Mouse (Mus musculus): Measurements from ENCODE around the gene Olfr517. TPM values are rescaled to one million over a fixed set of nuclear protein-coding genes. Genes with fewer than 3 reads are reported as not detected.

Olfr517 gene
- not detected in 2 replicates for polyA plus RNA-seq (2015; fragmentation: Nextera tagmentation; extraction: Ambion mirVana)

DNA sequence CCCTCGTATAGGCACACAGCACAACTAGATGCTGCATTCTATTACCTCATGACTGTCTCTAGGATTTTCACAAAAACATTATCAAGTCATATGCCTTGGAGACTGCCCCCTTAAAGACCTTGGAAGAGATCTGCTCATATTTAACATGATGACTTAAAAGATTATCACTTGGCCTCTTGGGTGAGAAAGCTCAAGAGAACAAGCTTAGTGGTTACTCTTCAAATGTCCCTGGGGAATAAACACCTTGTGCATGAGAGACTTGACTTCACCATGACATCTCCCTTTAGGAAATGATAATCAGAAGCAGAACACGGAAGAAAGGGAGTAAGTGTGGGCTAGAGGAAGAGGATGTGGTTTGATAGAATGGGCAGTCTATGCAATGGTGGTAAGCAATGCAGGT, at the start of gene Olfr517:
Gene Olfr517 (minus strand): TSS at position 101 of the 400 bp plus-strand sequence.
- H3K36me3 ChIP-seq (ENCODE audit: control insufficient read depth, insufficient read depth, low read length) = no peaks in the 10 kb centered on the region
- no peak within 1 kb of the TSS for H3K9ac ChIP-seq (ENCODE audit: low read length)
- no peak within 1 kb of the TSS for H3K4me2 ChIP-seq (ENCODE audit: low read depth, low read length)
- H3K9me3 ChIP-seq (ENCODE audit: control insufficient read depth, low read length) = no peaks in the 10 kb centered on the region
- no peak for ATAC-seq (ENCODE audit: low read depth)
- H3K27ac ChIP-seq (ENCODE audit: low read length) = no peak within 1 kb of the TSS
- WGBS = 61% methylated on average over 2 of the region's 2 CpGs
- no peaks in the 10 kb centered on the region for H3K4me1 ChIP-seq (replicated peaks; ENCODE audit: control insufficient read depth, insufficient read depth, low read length)
- H3K27me3 ChIP-seq (ENCODE audit: control insufficient read depth, insufficient read depth, low read depth, low read length) = no peaks in the 10 kb centered on the region
- H3K4me3 ChIP-seq (ENCODE audit: low read length) = no peak within 1 kb of the TSS

- H3K36me3 ChIP-seq (ENCODE audit: control insufficient read depth, insufficient read depth, low read length) = no peaks in the 10 kb centered on the region
- ATAC-seq (ENCODE audit: low read depth) = no peak
- H3K4me1 ChIP-seq (replicated peaks; ENCODE audit: control insufficient read depth, insufficient read depth, low read length) = no peaks in the 10 kb centered on the region
- WGBS = 77% methylated on average over 2 of the region's 2 CpGs
- H3K9ac ChIP-seq (ENCODE audit: low read length) = no peak overlapping the region
- no peak overlapping the region for H3K4me3 ChIP-seq (ENCODE audit: low read length)
- no peaks in the 10 kb centered on the region for H3K27me3 ChIP-seq (ENCODE audit: control insufficient read depth, insufficient read depth, low read depth, low read length)
- no peak overlapping the region for H3K27ac ChIP-seq (ENCODE audit: low read length)
- no peak overlapping the region for H3K4me2 ChIP-seq (ENCODE audit: low read depth, low read length)
- no peaks in the 10 kb centered on the region for H3K9me3 ChIP-seq (ENCODE audit: control insufficient read depth, low read length)
Observed at GRCm38 (mm10) chr7:108903969-108904368, 31.8 kb upstream of the Olfr517 start.

DNA sequence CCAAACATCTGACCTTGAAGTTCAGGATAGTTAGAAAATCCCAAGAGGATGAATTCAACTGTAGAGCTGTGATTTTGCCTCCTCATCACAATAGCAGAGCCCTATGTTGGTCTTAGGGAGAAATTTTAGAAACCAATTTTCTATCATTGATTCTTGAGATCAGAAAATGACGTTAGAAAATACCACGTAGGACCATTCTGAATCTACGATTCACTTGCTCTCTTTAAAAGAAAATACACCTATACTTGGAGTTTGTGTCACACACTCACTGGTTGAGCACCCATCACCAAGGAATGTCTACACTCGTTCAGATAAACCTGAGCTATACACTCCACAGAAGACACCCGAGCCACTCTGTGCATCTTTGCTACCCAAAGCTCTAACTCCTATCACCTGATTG, 22.1 kb upstream of the Olfr517 start, which contains the start of gene Olfr519:
Gene Olfr519 (minus strand): TSS at position 101 of the 400 bp plus-strand sequence.
- WGBS = 80% methylated on average over 5 of the region's 5 CpGs
- no peaks in the 10 kb centered on the region for H3K9me3 ChIP-seq (ENCODE audit: control insufficient read depth, low read length)
- H3K36me3 ChIP-seq (ENCODE audit: control insufficient read depth, insufficient read depth, low read length) = no peaks in the 10 kb centered on the region
- H3K4me2 ChIP-seq (ENCODE audit: low read depth, low read length) = no peak within 1 kb of the TSS
- no peak within 1 kb of the TSS for H3K27ac ChIP-seq (ENCODE audit: low read length)
- no peaks in the 10 kb centered on the region for H3K4me1 ChIP-seq (replicated peaks; ENCODE audit: control insufficient read depth, insufficient read depth, low read length)
- ATAC-seq (ENCODE audit: low read depth) = no peak
- no peak within 1 kb of the TSS for H3K4me3 ChIP-seq (ENCODE audit: low read length)
- H3K27me3 ChIP-seq (ENCODE audit: control insufficient read depth, insufficient read depth, low read depth, low read length) = no peaks in the 10 kb centered on the region
- H3K9ac ChIP-seq (ENCODE audit: low read length) = no peak within 1 kb of the TSS

DNA sequence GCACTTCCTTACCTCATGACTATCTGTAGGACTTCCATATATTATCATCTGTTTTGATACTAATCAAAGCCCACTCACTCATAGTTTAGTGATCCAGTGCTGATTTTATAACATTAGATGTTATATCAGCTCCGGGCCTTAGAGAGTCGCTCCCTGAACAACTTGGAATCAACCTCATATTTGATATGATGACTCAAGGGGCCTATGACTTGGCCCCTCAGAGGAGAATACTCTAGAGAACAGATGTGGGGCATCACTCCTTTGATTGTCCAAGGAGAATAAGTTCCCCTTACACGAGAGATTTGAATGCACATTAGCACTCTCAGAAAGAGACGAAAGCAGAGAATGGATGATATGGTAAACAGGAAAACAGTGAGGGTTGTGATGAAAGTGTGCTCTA, 12.7 kb upstream of the Olfr517 start, which contains the start of gene Olfr518:
Gene Olfr518 (minus strand): TSS at position 101 of the 400 bp plus-strand sequence.
- Histone ChIP-seq H3K9ac (ENCODE audit: low read length) (no peak within 1 kb of the TSS), H3K27ac (ENCODE audit: low read length) (no peak within 1 kb of the TSS), H3K36me3 (ENCODE audit: control insufficient read depth, insufficient read depth, low read length) (no peaks in the 10 kb centered on the region), H3K4me2 (ENCODE audit: low read depth, low read length) (no peak within 1 kb of the TSS), H3K4me1 (replicated peaks; ENCODE audit: control insufficient read depth, insufficient read depth, low read length) (no peaks in the 10 kb centered on the region), H3K9me3 (ENCODE audit: control insufficient read depth, low read length) (no peaks in the 10 kb centered on the region), H3K4me3 (ENCODE audit: low read length) (no peak within 1 kb of the TSS), H3K27me3 (ENCODE audit: control insufficient read depth, insufficient read depth, low read depth, low read length) (no peaks in the 10 kb centered on the region)
- 66% methylated on average over 4 of the region's 4 CpGs for WGBS
- no peak for ATAC-seq (ENCODE audit: low read depth)

- Histone ChIP-seq H3K4me1 (replicated peaks; ENCODE audit: control insufficient read depth, insufficient read depth, low read length) (no peaks in the 10 kb centered on the region), H3K4me2 (ENCODE audit: low read depth, low read length) (no peak within 1 kb of the TSS), H3K27me3 (ENCODE audit: control insufficient read depth, insufficient read depth, low read depth, low read length) (no peaks in the 10 kb centered on the region), H3K27ac (ENCODE audit: low read length) (no peak within 1 kb of the TSS), H3K36me3 (ENCODE audit: control insufficient read depth, insufficient read depth, low read length) (no peaks in the 10 kb centered on the region), H3K9me3 (ENCODE audit: control insufficient read depth, low read length) (no peaks in the 10 kb centered on the region), H3K9ac (ENCODE audit: low read length) (no peak within 1 kb of the TSS), H3K4me3 (ENCODE audit: low read length) (no peak within 1 kb of the TSS)
- WGBS = 83% methylated on average over 2 of the region's 2 CpGs
- no peak for ATAC-seq (ENCODE audit: low read depth)
Observed at GRCm38 (mm10) chr7:108850429-108850828, 21.8 kb downstream of the Olfr517 start, which contains the start of gene Olfr516. Olfr516 (minus strand) TSS chr7:108850529.

DNA sequence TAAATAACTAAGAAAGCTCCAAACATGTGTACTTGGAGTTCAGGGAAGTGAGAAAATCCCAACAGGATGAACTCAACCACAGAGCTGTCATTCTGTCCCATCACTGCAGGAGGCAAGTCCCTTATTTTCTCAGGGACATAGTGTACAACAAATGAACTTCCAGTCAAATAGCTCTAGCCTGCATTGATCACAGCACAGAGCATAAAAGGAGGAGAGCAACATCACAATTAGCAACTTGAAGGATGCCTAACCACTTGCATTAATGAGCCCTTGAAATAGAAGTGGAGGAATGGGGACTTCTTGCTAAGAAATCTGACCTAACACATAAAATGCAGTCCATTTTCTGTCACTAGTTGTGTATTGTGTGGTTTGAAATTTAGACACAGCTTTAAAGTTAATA, 46.3 kb downstream of the Olfr517 start, which contains the start of gene Olfr514:
Gene Olfr514 (minus strand): TSS at position 101 of the 400 bp plus-strand sequence.
- no peaks in the 10 kb centered on the region for H3K4me1 ChIP-seq (replicated peaks; ENCODE audit: control insufficient read depth, insufficient read depth, low read length)
- no peak for ATAC-seq (ENCODE audit: low read depth)
- no peak within 1 kb of the TSS for H3K9ac ChIP-seq (ENCODE audit: low read length)
- no peak within 1 kb of the TSS for H3K4me3 ChIP-seq (ENCODE audit: low read length)
- H3K27me3 ChIP-seq (ENCODE audit: control insufficient read depth, insufficient read depth, low read depth, low read length) = no peaks in the 10 kb centered on the region
- H3K4me2 ChIP-seq (ENCODE audit: low read depth, low read length) = no peak within 1 kb of the TSS
- no peak within 1 kb of the TSS for H3K27ac ChIP-seq (ENCODE audit: low read length)
- no peaks in the 10 kb centered on the region for H3K9me3 ChIP-seq (ENCODE audit: control insufficient read depth, low read length)
- H3K36me3 ChIP-seq (ENCODE audit: control insufficient read depth, insufficient read depth, low read length) = no peaks in the 10 kb centered on the region

Other genes starting within 250 kb of the Olfr517 start
- not detected in 2 replicates for gene Olfr508, start 242.4 kb downstream of the Olfr517 start, polyA plus RNA-seq (2015; fragmentation: Nextera tagmentation; extraction: Ambion mirVana)
- 0.04 TPM in 1 of 2 replicates, not detected in the other for gene Olfr509, start 220.5 kb downstream of the Olfr517 start, polyA plus RNA-seq (2015; fragmentation: Nextera tagmentation; extraction: Ambion mirVana)
- not detected in 2 replicates for gene Olfr510, start 206.0 kb downstream of the Olfr517 start, polyA plus RNA-seq (2015; fragmentation: Nextera tagmentation; extraction: Ambion mirVana)
- gene Olfr512, start 159.1 kb downstream of the Olfr517 start, polyA plus RNA-seq (2015; fragmentation: Nextera tagmentation; extraction: Ambion mirVana) = not detected in 2 replicates
- not detected in 2 replicates for gene Olfr513, start 121.4 kb downstream of the Olfr517 start, polyA plus RNA-seq (2015; fragmentation: Nextera tagmentation; extraction: Ambion mirVana)
- gene Olfr514, start 46.4 kb downstream of the Olfr517 start, polyA plus RNA-seq (2015; fragmentation: Nextera tagmentation; extraction: Ambion mirVana) = not detected in 2 replicates
- not detected in 2 replicates for gene Olfr516, start 21.9 kb downstream of the Olfr517 start, polyA plus RNA-seq (2015; fragmentation: Nextera tagmentation; extraction: Ambion mirVana)
- gene Olfr518, start 12.6 kb upstream of the Olfr517 start, polyA plus RNA-seq (2015; fragmentation: Nextera tagmentation; extraction: Ambion mirVana) = not detected in 2 replicates
- gene Olfr519, start 22.0 kb upstream of the Olfr517 start, polyA plus RNA-seq (2015; fragmentation: Nextera tagmentation; extraction: Ambion mirVana) = not detected in 2 replicates
- gene Nlrp10, start 57.8 kb upstream of the Olfr517 start, polyA plus RNA-seq (2015; fragmentation: Nextera tagmentation; extraction: Ambion mirVana) = 1.0 and 1.1 TPM in 2 replicates
- gene Eif3f, start 62.0 kb upstream of the Olfr517 start, polyA plus RNA-seq (2015; fragmentation: Nextera tagmentation; extraction: Ambion mirVana) = 79.4 and 80.3 TPM in 2 replicates
- 1.3 and 1.7 TPM in 2 replicates for gene Tub, start 78.0 kb upstream of the Olfr517 start, polyA plus RNA-seq (2015; fragmentation: Nextera tagmentation; extraction: Ambion mirVana)
- gene Ric3, start 211.0 kb upstream of the Olfr517 start, polyA plus RNA-seq (2015; fragmentation: Nextera tagmentation; extraction: Ambion mirVana) = 1.5 and 1.8 TPM in 2 replicates